Mouse (Mus musculus): Measurements from ENCODE around the gene Fhit. TPM values are rescaled to one million over a fixed set of nuclear protein-coding genes. Genes with fewer than 3 reads are reported as not detected.

Gene Fhit
- polyA plus RNA-seq, 1 experiment from 2014 or later, result 8.1 TPM

DNA sequence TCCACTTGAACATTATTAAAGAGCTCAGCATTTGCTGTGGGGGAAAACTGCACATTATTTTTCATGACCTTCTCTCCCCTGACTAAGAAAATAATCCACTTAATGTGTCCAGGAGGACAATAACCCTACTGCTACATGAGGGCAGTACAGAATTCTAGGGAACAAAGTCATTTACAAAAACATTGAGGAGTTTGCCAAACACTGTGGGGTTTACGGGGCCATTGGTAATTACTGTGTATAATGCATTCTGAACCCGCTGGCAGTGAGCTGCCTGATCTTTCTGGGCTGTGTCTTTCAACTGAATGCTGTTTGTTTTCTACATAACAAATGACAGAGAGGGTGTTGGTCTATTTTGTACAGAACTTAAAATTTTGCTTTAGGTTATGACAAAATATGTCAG lies 862.8 kb downstream of the Fhit start:
- H3K36me3 ChIP-seq (ENCODE audit: control insufficient read depth, insufficient read depth, low read length), result no peaks in the 10 kb centered on the region
- H3K4me2 ChIP-seq (ENCODE audit: low read length), result no peak overlapping the region
- no peaks in the 10 kb centered on the region for H3K4me1 ChIP-seq (ENCODE audit: control insufficient read depth, insufficient read depth, low read length)
- H3K9ac ChIP-seq (ENCODE audit: low read length), result no peak overlapping the region
- no peak overlapping the region for H3K4me3 ChIP-seq (ENCODE audit: low read depth, low read length)
- DNase-seq (ENCODE audit: low spot score) (peak; percentile 41), ATAC-seq (no peak)
- no peaks in the 10 kb centered on the region for H3K9me3 ChIP-seq (replicated peaks; ENCODE audit: control insufficient read depth, low read length)
- WGBS, result 26% methylated on average over 2 of the region's 2 CpGs
- no peak overlapping the region for H3K27ac ChIP-seq (ENCODE audit: low read depth, low read length)
- H3K27me3 ChIP-seq (replicated peaks; ENCODE audit: control insufficient read depth, insufficient read depth, low read length), result no peaks in the 10 kb centered on the region

DNA sequence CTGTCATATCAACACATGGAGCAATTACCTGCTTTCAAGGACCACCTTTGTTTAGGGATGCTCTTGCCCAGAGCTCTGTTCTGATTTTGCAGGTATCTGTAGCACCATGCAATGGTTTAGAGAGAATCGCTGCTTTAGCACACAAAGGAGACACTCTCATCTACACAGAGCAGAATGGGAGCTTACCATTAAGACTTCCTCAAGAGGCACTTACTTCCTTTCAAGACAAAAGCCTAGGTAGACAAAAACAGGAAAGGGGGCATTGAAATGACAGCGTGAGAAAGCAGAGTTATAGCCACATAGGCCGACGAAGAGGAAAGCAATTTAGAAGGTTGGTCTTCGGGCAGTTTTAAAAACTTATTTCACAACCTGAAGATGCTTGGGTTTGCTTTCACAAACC lies 872.8 kb downstream of the Fhit start:
- 83% methylated on average over 5 of the region's 5 CpGs for WGBS
- Histone ChIP-seq H3K4me2 (ENCODE audit: low read length) (no peak overlapping the region), H3K9me3 (replicated peaks; ENCODE audit: control insufficient read depth, low read length) (no peaks in the 10 kb centered on the region), H3K9ac (ENCODE audit: low read length) (no peak overlapping the region), H3K27ac (ENCODE audit: low read depth, low read length) (no peak overlapping the region), H3K4me3 (ENCODE audit: low read depth, low read length) (no peak overlapping the region), H3K4me1 (ENCODE audit: control insufficient read depth, insufficient read depth, low read length) (no peaks in the 10 kb centered on the region), H3K27me3 (replicated peaks; ENCODE audit: control insufficient read depth, insufficient read depth, low read length) (no peaks in the 10 kb centered on the region), H3K36me3 (ENCODE audit: control insufficient read depth, insufficient read depth, low read length) (no peaks in the 10 kb centered on the region)
- no peak for ATAC-seq
- no peak for DNase-seq (ENCODE audit: low spot score)

DNA sequence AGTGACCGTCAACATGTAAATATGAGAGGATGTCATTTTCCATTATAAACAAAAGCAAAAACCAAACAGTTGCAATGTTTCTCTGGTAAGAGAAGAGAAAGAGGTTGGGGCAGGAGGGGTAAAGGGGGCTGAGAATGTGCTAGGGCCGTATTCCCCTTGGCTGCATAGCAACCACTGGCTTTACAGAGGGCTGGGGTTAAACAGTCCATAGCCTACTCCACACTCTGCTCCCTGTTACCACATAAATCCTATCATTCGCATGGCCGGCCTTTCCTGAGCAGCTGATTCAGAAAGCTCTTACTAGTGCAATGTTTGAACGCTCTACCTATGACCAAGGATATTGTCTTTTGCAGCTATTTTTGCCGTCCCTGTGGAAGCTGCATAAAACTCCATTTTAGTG lies 875.8 kb downstream of the Fhit start:
- WGBS, result 32% methylated on average over 6 of the region's 6 CpGs
- DNase-seq (ENCODE audit: low spot score) (peak; percentile 13), ATAC-seq (no peak)
- no peaks in the 10 kb centered on the region for H3K36me3 ChIP-seq (ENCODE audit: control insufficient read depth, insufficient read depth, low read length)
- no peaks in the 10 kb centered on the region for H3K9me3 ChIP-seq (replicated peaks; ENCODE audit: control insufficient read depth, low read length)
- no peak overlapping the region for H3K4me3 ChIP-seq (ENCODE audit: low read depth, low read length)
- H3K27ac ChIP-seq (ENCODE audit: low read depth, low read length), result no peak overlapping the region
- no peak overlapping the region for H3K9ac ChIP-seq (ENCODE audit: low read length)
- H3K4me2 ChIP-seq (ENCODE audit: low read length), result no peak overlapping the region
- H3K27me3 ChIP-seq (replicated peaks; ENCODE audit: control insufficient read depth, insufficient read depth, low read length), result no peaks in the 10 kb centered on the region
- no peaks in the 10 kb centered on the region for H3K4me1 ChIP-seq (ENCODE audit: control insufficient read depth, insufficient read depth, low read length)

DNA sequence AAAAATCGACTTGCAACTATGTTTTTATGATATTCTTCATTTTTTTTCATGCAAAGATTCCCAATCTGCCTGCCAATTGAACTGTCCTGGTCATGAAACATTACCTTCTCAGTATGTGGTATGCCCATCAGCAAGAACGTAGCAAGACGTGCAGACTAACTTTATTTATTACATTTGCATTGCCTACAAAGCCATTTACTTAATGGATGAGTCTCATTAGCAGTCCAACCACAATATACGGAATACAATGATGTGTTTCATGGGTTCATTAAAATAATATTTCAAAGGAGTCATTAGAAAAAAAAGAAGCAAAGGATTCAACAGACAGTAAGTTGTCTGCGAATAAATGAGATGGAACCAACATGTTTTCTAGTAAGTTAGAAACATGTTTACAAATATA lies 933.1 kb downstream of the Fhit start:
- H3K27me3 ChIP-seq (replicated peaks; ENCODE audit: control insufficient read depth, insufficient read depth, low read length), result no peaks in the 10 kb centered on the region
- no peak for ATAC-seq
- 74% methylated on average over 5 of the region's 5 CpGs for WGBS
- H3K4me1 ChIP-seq (ENCODE audit: control insufficient read depth, insufficient read depth, low read length), result no peaks in the 10 kb centered on the region
- no peaks in the 10 kb centered on the region for H3K9me3 ChIP-seq (replicated peaks; ENCODE audit: control insufficient read depth, low read length)
- no peaks in the 10 kb centered on the region for H3K36me3 ChIP-seq (ENCODE audit: control insufficient read depth, insufficient read depth, low read length)
- H3K27ac ChIP-seq (ENCODE audit: low read depth, low read length), result no peak overlapping the region
- H3K4me3 ChIP-seq (ENCODE audit: low read depth, low read length), result no peak overlapping the region
- no peak for DNase-seq (ENCODE audit: low spot score)
- H3K4me2 ChIP-seq (ENCODE audit: low read length), result no peak overlapping the region
- no peak overlapping the region for H3K9ac ChIP-seq (ENCODE audit: low read length)

DNA sequence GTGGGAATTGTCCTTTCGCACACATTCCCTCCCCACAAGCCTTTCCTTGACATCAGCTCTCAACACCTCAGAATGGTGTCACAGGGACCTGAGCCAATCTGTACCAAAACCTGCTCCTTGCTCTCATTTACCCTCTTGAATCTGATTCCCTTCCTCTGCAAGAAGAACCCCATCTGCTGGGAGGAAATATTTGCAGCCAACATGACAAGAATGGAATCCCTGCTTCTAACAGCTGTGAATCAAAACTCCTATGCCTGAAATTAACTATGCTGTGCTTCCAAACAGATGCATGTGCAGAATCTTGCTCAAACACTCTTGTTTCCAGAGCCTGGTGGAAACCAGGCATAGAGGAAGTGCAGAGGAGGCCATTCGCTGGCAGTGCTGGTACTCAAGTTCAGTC lies 940.0 kb downstream of the Fhit start:
- Histone ChIP-seq H3K4me1 (ENCODE audit: control insufficient read depth, insufficient read depth, low read length) (no peaks in the 10 kb centered on the region), H3K27ac (ENCODE audit: low read depth, low read length) (no peak overlapping the region), H3K4me3 (ENCODE audit: low read depth, low read length) (no peak overlapping the region), H3K4me2 (ENCODE audit: low read length) (no peak overlapping the region), H3K9me3 (replicated peaks; ENCODE audit: control insufficient read depth, low read length) (no peaks in the 10 kb centered on the region), H3K36me3 (ENCODE audit: control insufficient read depth, insufficient read depth, low read length) (no peaks in the 10 kb centered on the region), H3K27me3 (replicated peaks; ENCODE audit: control insufficient read depth, insufficient read depth, low read length) (no peaks in the 10 kb centered on the region), H3K9ac (ENCODE audit: low read length) (no peak overlapping the region)
- ATAC-seq (no peak; the same call in 1 of the 2 replicates), DNase-seq (ENCODE audit: low spot score) (peak; percentile 24)
- 66% methylated on average over 2 of the region's 2 CpGs for WGBS

DNA sequence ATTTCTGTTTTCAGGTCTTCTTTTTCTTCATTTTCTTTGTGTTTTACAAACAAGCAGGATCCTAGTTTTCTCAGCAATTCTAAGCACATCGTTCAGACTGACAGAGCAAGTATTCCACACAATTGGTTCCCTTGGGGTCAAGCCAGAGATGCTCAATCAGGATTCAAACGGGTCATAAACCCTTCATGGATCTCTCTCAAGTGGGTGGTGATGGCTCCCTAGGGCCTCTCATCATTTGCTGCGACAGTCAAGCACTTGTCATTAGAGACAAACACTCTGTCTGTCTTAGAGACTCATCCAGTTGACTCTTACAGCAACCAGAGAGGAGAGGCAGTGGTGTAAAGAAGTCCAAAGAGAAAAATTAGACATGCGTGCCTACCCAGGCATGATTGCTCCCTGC lies 948.6 kb downstream of the Fhit start:
- H3K36me3 ChIP-seq (ENCODE audit: control insufficient read depth, insufficient read depth, low read length), result no peaks in the 10 kb centered on the region
- H3K27ac ChIP-seq (ENCODE audit: low read depth, low read length), result no peak overlapping the region
- no peaks in the 10 kb centered on the region for H3K27me3 ChIP-seq (replicated peaks; ENCODE audit: control insufficient read depth, insufficient read depth, low read length)
- DNase-seq (ENCODE audit: low spot score) (no peak), ATAC-seq (no peak)
- H3K4me3 ChIP-seq (ENCODE audit: low read depth, low read length), result no peak overlapping the region
- H3K4me1 ChIP-seq (ENCODE audit: control insufficient read depth, insufficient read depth, low read length), result no peaks in the 10 kb centered on the region
- WGBS, result 66% methylated on average over 4 of the region's 4 CpGs
- no peak overlapping the region for H3K9ac ChIP-seq (ENCODE audit: low read length)
- no peaks in the 10 kb centered on the region for H3K9me3 ChIP-seq (replicated peaks; ENCODE audit: control insufficient read depth, low read length)
- H3K4me2 ChIP-seq (ENCODE audit: low read length), result no peak overlapping the region

DNA sequence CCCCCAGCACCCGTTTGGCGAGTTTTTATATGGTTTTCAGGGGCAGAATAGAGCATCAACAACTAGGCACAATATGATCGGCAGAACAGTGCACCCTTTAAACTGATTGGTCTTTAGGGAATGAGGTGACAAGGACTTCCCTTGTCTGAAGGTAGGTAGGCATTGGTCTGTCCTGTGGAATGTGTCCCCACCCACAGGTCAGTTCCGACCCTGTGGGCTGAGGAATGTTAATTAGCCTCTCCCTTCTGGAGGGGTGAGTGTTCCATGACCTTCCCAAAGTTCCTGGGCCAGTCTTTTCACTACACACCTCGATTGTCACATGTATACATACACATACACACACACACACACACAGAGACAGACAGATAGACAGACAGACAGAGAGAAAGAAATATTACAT lies 950.7 kb downstream of the Fhit start:
- Histone ChIP-seq H3K9me3 (replicated peaks; ENCODE audit: control insufficient read depth, low read length) (no peaks in the 10 kb centered on the region), H3K36me3 (ENCODE audit: control insufficient read depth, insufficient read depth, low read length) (no peaks in the 10 kb centered on the region), H3K27ac (ENCODE audit: low read depth, low read length) (no peak overlapping the region), H3K4me1 (ENCODE audit: control insufficient read depth, insufficient read depth, low read length) (no peaks in the 10 kb centered on the region), H3K4me2 (ENCODE audit: low read length) (no peak overlapping the region), H3K27me3 (replicated peaks; ENCODE audit: control insufficient read depth, insufficient read depth, low read length) (no peaks in the 10 kb centered on the region), H3K4me3 (ENCODE audit: low read depth, low read length) (no peak overlapping the region), H3K9ac (ENCODE audit: low read length) (no peak overlapping the region)
- 69% methylated on average over 5 of the region's 5 CpGs for WGBS
- no peak for ATAC-seq
- DNase-seq (ENCODE audit: low spot score), result no peak

DNA sequence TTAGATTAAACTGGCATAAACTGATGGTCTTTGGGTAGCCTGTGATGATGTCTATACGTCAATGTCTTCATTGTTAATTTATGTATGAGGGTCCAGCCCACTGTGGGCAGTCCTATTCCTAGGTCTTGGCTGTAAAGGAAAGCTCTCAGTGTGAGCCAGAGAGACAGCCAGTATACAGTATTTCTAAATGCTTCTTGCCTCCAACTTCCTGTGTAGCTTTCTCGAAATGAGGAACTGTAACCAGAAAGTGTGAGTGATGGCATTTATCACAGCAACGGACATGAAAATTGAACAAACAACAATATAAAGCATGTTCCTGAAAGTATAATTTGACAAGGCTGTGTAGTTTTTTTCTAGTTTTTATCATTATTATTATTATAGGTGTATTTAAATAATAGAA lies 952.8 kb downstream of the Fhit start:
- WGBS, result 89% methylated on average over 3 of the region's 3 CpGs
- Histone ChIP-seq H3K9me3 (replicated peaks; ENCODE audit: control insufficient read depth, low read length) (no peaks in the 10 kb centered on the region), H3K27ac (ENCODE audit: low read depth, low read length) (no peak overlapping the region), H3K36me3 (ENCODE audit: control insufficient read depth, insufficient read depth, low read length) (no peaks in the 10 kb centered on the region), H3K4me2 (ENCODE audit: low read length) (no peak overlapping the region), H3K4me1 (ENCODE audit: control insufficient read depth, insufficient read depth, low read length) (no peaks in the 10 kb centered on the region), H3K9ac (ENCODE audit: low read length) (no peak overlapping the region), H3K4me3 (ENCODE audit: low read depth, low read length) (no peak overlapping the region), H3K27me3 (replicated peaks; ENCODE audit: control insufficient read depth, insufficient read depth, low read length) (no peaks in the 10 kb centered on the region)
- no peak for DNase-seq (ENCODE audit: low spot score)
- no peak for ATAC-seq

DNA sequence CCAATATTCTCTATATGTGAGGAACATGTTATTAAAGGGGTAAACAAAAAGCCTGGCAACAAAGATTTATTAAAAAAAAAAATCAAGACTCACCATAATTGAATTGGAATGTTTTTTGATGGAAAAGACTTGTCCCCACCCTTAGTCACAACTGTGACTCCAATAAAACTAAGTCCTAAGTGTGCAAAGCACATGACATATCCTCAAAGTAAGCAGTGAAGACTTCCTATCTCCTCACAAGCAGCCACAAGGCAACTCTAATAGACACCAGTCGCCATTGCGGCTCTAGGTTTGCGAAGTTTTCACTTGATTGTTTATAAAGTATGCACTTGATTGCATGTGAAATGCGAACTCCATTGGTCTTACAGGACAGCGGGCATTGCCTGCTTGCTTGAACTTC lies 956.1 kb downstream of the Fhit start:
- H3K27me3 ChIP-seq (replicated peaks; ENCODE audit: control insufficient read depth, insufficient read depth, low read length), result no peaks in the 10 kb centered on the region
- H3K4me3 ChIP-seq (ENCODE audit: low read depth, low read length), result no peak overlapping the region
- H3K9me3 ChIP-seq (replicated peaks; ENCODE audit: control insufficient read depth, low read length), result no peaks in the 10 kb centered on the region
- no peak for ATAC-seq
- 94% methylated on average over 5 of the region's 5 CpGs for WGBS
- H3K4me2 ChIP-seq (ENCODE audit: low read length), result no peak overlapping the region
- no peaks in the 10 kb centered on the region for H3K36me3 ChIP-seq (ENCODE audit: control insufficient read depth, insufficient read depth, low read length)
- H3K4me1 ChIP-seq (ENCODE audit: control insufficient read depth, insufficient read depth, low read length), result no peaks in the 10 kb centered on the region
- no peak overlapping the region for H3K9ac ChIP-seq (ENCODE audit: low read length)
- DNase-seq (ENCODE audit: low spot score), result no peak
- H3K27ac ChIP-seq (ENCODE audit: low read depth, low read length), result no peak overlapping the region

DNA sequence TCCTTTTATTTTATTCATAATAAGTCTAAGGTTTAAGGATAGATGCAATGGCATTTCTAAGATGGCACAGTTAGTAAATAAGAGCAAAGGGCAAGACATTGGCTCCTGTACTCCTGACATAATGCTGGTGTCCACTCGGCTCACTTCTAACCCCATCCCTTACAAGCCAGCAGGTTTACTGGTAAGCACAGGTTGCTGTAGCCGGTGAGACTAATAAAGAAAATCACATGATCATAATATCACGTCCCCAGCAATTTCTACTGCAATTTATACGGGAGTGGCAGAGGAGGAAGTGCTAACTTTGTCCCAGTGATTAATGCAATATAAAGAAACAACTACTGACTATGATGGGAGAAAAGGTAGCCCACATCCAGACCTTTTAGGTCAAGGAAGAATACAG lies 956.5 kb downstream of the Fhit start:
- Histone ChIP-seq H3K9ac (ENCODE audit: low read length) (no peak overlapping the region), H3K4me3 (ENCODE audit: low read depth, low read length) (no peak overlapping the region), H3K9me3 (replicated peaks; ENCODE audit: control insufficient read depth, low read length) (no peaks in the 10 kb centered on the region), H3K4me2 (ENCODE audit: low read length) (no peak overlapping the region), H3K36me3 (ENCODE audit: control insufficient read depth, insufficient read depth, low read length) (no peaks in the 10 kb centered on the region), H3K4me1 (ENCODE audit: control insufficient read depth, insufficient read depth, low read length) (no peaks in the 10 kb centered on the region), H3K27ac (ENCODE audit: low read depth, low read length) (no peak overlapping the region), H3K27me3 (replicated peaks; ENCODE audit: control insufficient read depth, insufficient read depth, low read length) (no peaks in the 10 kb centered on the region)
- no peak for DNase-seq (ENCODE audit: low spot score)
- ATAC-seq, result no peak
- WGBS, result 90% methylated on average over 4 of the region's 4 CpGs

Data from forebrain, embryonic 14.5 days (tissue).